Mouse (Mus musculus): Measurements from ENCODE around the gene Methig1.
"Not testable (repeated sequence)": the region's sequence is repeated elsewhere in the genome, so short reads cannot be mapped to it uniquely, and the experiment has no call there.

The Methig1 gene

DNA sequence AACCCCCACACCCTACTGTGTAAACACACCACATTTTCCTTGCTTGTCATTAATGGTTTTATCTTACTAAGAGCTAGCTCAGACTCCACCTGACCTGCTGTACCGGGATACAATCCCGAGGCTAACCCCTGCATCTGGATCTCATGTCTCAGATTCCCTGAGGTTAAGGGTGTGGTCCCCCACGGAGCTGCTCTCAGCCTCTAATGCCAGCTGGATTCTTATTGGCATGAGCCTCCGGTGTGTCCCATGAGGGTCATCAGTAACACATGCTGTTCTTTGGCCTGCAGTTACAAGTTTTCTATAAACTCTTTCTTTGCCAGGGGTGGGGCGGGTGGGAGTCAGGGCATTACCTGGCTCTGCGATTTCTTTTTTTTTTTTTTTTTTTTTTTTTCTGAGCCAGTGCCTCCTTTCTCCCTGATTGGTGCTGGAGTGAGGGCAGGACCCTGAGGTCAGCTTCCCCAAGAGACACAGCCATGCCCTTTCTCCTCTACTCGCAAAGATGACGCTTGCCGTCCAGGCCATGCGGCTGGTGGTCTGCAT lies at the start of gene Methig1, which contains the start of gene Mettl7a2:
Gene Methig1, plus strand, starts transcription at position 439 of the 540 bp plus-strand sequence.
Gene Mettl7a2, plus strand, starts transcription at position 490 of the 540 bp plus-strand sequence.
- in situ Hi-C loops (cut with MboI, MseI), result no loop called here

- in situ Hi-C loops (cut with MboI, MseI), result no loop called here
Observed at GRCm38 (mm10) chr15:100303428-100304018, 49.4 kb upstream of the Methig1 start.

DNA sequence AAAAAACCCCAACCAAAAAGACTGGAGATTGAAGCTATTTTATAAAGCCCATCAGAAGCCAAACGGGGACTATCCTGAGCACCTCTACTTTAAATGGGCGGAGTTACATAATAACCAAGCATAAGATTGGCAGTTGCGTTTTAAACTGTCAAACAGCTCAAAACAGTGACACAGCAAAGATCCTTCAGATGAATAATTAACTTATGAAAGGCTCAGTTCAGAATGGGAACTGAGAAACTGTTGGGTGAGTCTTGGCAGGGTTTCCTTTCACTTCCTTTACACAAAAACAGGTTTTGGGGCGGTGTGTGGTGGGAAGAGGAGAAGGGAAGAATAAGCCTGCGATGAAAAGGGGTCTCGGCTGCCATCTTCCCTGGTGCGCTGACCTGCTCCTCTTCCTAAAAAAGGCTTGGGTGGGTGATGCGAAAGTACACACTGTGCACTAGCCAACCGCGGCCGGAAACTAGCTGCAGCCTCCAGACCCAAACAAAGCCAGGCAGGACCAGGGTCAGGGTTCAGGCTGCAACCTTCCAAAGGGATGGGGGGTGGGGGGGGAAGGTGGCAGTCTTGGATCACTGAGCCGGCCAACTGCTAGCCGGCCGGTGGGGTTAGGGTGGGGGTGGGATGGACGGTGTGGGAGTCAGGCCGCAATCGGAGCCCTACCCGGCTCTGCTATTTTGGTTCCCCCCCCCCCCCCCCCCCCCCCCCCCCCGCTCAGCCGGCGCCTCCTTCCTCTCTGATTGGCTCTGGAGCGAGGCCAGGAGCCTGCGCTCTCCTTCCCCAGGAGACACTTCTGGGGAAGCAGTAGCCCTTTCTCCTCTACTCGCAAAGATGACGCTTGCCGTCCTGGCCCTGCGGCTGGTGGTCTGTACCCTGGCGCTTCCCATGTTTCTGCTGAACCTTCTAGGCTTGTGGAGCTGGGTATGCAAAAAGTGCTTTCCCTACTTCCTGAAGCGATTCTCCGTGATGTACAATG lies 48.6 kb upstream of the Methig1 start, which contains the start of gene Mettl7a1:
Gene Mettl7a1, plus strand, starts transcription at position 122 of the 973 bp plus-strand sequence.
- in situ Hi-C loops (cut with MboI, MseI), result no loop called here

DNA sequence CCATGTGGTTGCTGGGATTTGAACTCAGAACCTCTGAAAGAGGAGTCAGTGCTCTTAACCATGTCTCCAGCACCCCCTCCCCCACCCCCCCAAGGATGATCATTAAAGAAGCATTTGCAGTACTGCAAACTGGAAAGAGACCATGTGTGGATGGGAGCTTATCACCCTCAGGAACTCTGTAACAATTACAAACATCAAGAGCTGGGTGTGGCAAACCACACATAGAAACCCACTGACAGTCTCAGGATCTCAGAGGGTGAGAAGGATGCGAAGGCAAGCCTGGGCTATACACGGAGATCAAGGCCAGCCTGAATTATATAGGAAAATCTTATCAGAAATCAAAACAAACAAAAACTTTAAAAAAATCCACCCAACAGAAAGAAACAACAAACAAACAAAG lies 46.7 kb upstream of the Methig1 start:
- in situ Hi-C loops (cut with MboI, MseI), result no loop called here

GRCm38 (mm10) chr15:100307438-100308096 lies 45.4 kb upstream of the Methig1 start:
- in situ Hi-C loops (cut with MboI, MseI), result not testable (repeated sequence)

DNA sequence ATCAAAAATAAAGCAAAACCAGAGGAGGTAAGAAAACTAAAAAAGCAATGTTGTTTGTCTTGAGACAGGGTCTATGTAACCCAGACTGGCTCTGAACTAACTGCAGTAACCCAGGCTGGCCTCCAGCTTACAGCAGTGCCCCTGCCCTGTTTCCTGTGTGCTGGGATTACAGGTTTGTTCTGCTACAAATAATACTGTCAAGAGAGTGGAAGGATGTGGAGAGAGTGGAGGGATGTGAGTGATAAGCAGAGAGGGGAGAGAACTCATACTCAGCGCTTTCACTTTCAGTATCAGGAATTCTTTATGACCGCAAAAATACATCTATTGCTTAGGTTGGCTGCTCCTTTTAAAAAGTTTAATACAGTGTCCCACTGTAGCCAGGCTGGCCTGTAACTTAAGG lies 40.6 kb upstream of the Methig1 start:
- in situ Hi-C loops (cut with MboI, MseI), result no loop called here

DNA sequence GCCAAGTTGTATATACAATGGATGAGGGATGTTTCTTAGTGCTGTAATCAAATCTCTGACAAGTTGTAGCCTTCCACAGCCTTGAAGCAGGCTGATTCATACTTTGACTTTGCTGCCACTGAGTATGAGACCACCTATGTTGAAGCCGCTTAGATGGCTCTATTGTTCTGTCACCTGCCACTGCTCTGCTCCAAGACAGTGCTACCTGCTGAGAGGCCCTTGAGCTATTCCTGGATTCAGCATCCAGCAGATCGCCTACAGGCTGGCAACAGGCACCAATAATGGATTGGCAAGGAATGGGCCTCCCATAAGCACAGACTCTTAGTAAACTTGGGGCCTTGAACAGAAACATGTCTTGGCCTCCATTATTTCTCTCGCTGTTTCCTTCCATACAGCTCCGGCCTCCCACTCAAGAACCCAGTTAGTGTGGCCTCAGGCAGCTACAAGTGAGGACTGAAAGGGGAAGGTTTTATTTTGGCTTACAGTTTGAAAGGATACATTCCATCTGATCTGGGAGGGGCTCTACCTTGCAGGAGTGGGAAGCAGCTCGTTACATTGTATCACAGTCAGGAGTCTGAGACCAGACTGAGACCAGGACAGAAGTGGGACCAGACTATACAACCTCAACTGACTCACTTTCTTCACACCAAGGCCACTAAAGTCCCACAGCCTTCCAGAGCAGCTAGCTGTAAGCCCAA lies 38.4 kb upstream of the Methig1 start:
- in situ Hi-C loops (cut with MboI, MseI), result no loop called here

DNA sequence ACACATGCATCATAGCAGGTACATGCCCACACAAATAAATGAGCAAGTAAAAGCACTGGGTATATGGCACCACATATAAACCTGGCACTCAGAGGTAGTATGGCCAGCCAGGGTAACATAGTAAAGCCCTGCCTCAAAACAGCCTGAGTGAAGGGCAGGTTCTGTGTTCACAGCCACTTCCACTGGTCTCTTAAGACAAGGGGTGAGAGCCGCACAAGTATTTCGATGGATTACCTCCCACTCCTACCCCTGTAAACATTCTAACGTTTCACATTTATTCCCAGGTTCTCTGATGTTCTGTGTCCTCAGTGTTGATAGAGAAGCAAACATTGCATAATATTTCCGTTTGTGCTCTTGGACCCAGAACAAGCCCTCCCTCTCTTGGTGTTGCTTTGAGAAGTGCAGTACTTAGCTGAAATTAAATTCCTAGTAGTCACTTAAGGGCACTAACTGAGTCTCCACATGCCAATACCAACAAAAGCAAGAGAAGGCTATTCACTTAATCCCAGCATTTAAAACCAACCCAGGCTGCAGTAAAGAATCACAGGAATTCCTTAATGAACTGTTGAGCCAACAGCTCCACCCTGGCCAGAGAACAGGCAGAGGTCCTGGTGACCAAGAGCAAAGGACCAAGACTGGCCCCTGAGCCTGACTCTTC lies 34.8 kb upstream of the Methig1 start:
- in situ Hi-C loops (cut with MboI, MseI), result not testable (repeated sequence)

DNA sequence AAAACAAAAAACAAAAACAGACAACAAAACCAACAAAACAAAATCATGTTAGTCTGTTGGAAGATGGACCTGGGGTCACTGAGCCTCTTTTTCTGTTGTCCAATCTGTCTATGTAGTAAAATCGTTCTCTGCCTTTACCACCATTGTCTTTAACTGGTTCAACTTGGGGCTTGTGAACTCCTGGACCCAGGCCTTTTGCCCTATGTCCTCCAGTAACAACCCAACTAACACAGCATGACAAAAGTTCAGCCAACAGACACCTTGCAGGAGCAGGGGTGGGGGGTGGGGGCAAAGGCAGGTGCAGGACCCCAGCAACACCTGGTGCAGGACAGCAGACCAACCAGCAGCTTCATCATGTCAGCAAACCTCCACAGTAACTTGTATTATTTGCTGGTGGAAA lies 33.1 kb upstream of the Methig1 start:
- in situ Hi-C loops (cut with MboI, MseI), result no loop called here

GRCm38 (mm10) chr15:100320295-100320905 lies 32.5 kb upstream of the Methig1 start:
- in situ Hi-C loops (cut with MboI, MseI), result no loop called here

DNA sequence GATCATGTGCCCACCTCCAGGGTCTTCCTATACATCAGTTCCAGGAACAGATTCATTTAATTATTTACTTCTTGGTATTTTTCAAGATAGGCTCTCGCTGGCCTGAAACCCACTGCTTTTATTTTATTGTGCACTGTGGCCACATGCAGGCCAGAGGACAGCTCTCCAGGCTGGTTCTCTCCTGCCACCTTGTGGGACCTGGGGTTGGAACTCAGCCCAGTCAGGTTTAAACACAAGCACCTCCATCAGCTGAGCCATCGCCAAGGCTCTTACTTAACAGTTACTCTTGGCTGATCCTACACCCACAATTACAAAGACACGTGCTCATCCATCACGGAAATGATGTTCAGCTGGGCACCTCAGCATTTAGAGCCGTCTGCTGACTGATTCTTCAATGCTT lies 31.8 kb upstream of the Methig1 start:
- in situ Hi-C loops (cut with MboI, MseI), result no loop called here

DNA sequence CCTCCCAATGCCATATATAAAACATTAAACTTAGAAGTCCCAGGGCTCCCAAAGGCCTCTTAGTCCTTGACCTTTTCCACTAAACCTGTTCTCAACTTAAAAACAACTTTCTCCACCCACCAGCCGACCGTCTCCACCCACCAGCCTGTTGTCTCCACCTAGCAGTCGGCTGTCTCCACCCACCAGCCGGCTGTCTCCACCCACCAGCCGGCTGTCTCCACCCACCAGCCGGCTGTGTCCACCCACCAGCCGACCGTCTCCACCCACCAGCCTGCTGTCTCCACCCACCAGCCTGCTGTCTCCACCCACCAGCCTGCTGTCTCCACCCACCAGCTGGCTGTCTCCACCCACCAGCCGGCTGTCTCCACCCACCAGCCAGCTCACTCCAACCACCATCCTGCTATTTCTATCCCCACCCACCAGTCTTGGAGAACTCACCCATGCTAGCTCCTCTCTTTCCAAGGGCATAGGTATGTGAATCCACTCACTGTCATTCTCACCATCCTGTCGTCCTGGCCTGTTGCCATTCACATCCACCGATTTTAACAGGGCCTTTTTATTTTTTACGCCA lies 28.8 kb upstream of the Methig1 start:
- in situ Hi-C loops (cut with MboI, MseI), result no loop called here

- in situ Hi-C loops (cut with MboI, MseI), result no loop called here
Observed at GRCm38 (mm10) chr15:100325235-100325634, 27.7 kb upstream of the Methig1 start.

GRCm38 (mm10) chr15:100328089-100328488 lies 24.9 kb upstream of the Methig1 start:
- in situ Hi-C loops (cut with MboI, MseI), result not testable (repeated sequence)

- in situ Hi-C loops (cut with MboI, MseI), result not testable (repeated sequence)
Observed at GRCm38 (mm10) chr15:100329336-100329735, 23.6 kb upstream of the Methig1 start.

DNA sequence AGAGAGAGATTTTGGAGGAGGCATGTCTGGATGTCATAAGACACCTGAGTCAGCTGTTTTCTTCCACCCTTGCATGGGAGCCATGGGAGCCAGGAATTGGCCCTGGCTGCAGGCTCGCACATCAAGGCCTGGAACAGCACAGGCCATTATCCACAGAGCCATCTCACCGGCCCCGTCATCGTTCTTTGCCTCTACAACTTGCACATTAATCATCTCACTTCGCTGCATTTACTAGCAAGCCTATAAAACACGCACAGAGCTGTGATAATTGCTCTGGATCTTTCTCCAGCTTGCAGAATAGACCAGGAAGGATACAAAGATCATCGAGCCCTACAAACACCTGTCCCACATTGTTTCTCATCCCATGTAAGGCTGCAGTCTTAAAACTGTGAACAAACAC lies 22.2 kb upstream of the Methig1 start:
- in situ Hi-C loops (cut with MboI, MseI), result loop anchor here (5.0 kb wide), 1 partner anchor 47 kb away; no protein-coding TSS in a partner anchor

DNA sequence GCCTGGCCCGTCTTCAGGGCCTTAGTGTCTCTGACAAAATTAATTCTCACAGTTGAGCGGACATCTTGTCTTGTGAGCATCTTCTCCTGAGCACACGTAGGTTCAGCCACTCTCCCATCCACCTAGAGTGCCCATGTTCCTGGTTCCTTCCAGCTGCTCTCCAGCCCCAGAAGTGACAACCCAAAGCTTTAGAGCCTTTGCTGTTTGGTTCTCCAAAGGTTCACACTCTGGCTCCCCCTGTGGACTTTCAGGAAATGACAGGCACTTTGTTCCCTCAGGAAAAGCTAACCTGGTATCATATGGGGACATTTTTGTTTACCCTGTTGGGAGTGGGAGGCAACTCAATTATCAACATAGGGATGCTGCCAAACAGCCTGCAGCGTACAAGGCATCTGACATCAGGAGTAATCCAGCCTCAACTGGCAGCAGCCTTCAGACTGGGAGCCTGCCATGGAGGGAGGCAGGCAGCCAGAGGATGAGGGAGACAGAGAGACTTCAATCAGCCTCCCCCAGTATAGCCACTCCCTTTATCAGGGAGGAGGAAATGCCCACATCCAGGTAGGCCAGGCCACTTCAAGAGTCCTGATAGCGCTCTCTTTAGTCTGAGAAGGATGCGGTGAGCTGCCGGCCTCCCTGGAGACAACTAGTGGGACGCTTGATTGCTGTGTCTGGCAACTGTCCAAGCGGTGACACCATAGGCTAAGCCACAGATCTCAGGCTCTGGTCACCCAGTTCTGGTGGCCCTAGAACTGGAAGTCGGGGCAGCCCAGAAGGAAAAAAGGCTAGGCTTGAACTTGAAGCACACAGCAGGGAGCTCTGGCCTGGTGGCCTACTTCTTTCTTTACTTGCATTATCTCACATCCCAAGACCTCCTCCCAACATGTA lies 20.6 kb upstream of the Methig1 start:
- in situ Hi-C loops (cut with MboI, MseI), result loop anchor here (5.0 kb wide), 1 partner anchor 45 kb away; no protein-coding TSS in a partner anchor

GRCm38 (mm10) chr15:100334629-100335028 lies 18.3 kb upstream of the Methig1 start, which contains the start of gene Mettl7a3:
TSS of gene Mettl7a3 (plus strand) at chr15:100334929.
- in situ Hi-C loops (cut with MboI, MseI), result loop anchor here (5.0 kb wide), 1 partner anchor 43 kb away; no protein-coding TSS in a partner anchor

- in situ Hi-C loops (cut with MboI, MseI), result not testable (repeated sequence)
Observed at GRCm38 (mm10) chr15:100337328-100337727, 15.6 kb upstream of the Methig1 start.

Data from T-helper 2 cell (primary cell).